Mouse (Mus musculus): ENCODE measurements around the gene Stpg3. TPM values are rescaled to one million over a fixed set of nuclear protein-coding genes. Genes with fewer than 3 reads are reported as not detected.

Stpg3 gene
- polyA plus RNA-seq, 1 experiment = 0.12 TPM

- H3K4me3 ChIP-seq (ENCODE audit: control insufficient read depth, insufficient read depth, low read length) = peak overlapping the region; percentile 54
- no peaks in the 10 kb centered on the region for H3K27me3 ChIP-seq (ENCODE audit: control insufficient read depth, insufficient read depth, low read length)
- H3K27ac ChIP-seq (ENCODE audit: control insufficient read depth, insufficient read depth, low read length) = peak overlapping the region; percentile 84
- H3K4me1 ChIP-seq (replicated peaks; ENCODE audit: control insufficient read depth, insufficient read depth, low read length) = peaks cover 14% of the 10 kb centered on the region
- DNase-seq = peak; percentile 97
- 0 out of 2 replicates have a peak, but pooled peaks cover 3% of the 10 kb centered on the region for H3K36me3 ChIP-seq (ENCODE audit: control insufficient read depth, insufficient read depth, low read length)
- TF ChIP-seq POLR2A (IDR thresholded peaks at IDR 0.05; ENCODE audit: control insufficient read depth, extremely low read depth, insufficient read depth, low read length, poor library complexity) (0 out of 2 replicates have a peak, but pooled peaks have one; percentile 75), CTCF (IDR thresholded peaks at IDR 0.05; ENCODE audit: borderline replicate concordance, control insufficient read depth, extremely low read depth, insufficient read depth, low read length, poor library complexity) (no peak)
- 2% methylated on average over 41 of the region's 41 CpGs for WGBS
Observed at GRCm38 (mm10) chr2:25224766-25225752, 10.6 kb upstream of the Stpg3 start.

- Histone ChIP-seq H3K27ac (ENCODE audit: control insufficient read depth, insufficient read depth, low read length) (peak within 1 kb of the TSS; percentile 84), H3K4me1 (replicated peaks; ENCODE audit: control insufficient read depth, insufficient read depth, low read length) (peaks cover 14% of the 10 kb centered on the region), H3K36me3 (ENCODE audit: control insufficient read depth, insufficient read depth, low read length) (0 out of 2 replicates have a peak, but pooled peaks cover 3% of the 10 kb centered on the region), H3K4me3 (ENCODE audit: control insufficient read depth, insufficient read depth, low read length) (peak within 1 kb of the TSS; percentile 64), H3K27me3 (ENCODE audit: control insufficient read depth, insufficient read depth, low read length) (no peaks in the 10 kb centered on the region)
- DNase-seq = no peak
- TF ChIP-seq CTCF (IDR thresholded peaks at IDR 0.05; ENCODE audit: borderline replicate concordance, control insufficient read depth, extremely low read depth, insufficient read depth, low read length, poor library complexity) (no peak), POLR2A (IDR thresholded peaks at IDR 0.05; ENCODE audit: control insufficient read depth, extremely low read depth, insufficient read depth, low read length, poor library complexity) (peak; percentile 97)
- 1% methylated on average over 17 of the region's 17 CpGs for WGBS
Observed at GRCm38 (mm10) chr2:25224492-25224765, 10.0 kb upstream of the Stpg3 start, which contains the start of gene Tubb4b. Tubb4b (minus strand) TSS chr2:25224702.

- Histone ChIP-seq H3K36me3 (ENCODE audit: control insufficient read depth, insufficient read depth, low read length) (0 out of 2 replicates have a peak, but pooled peaks cover 3% of the 10 kb centered on the region), H3K27ac (ENCODE audit: control insufficient read depth, insufficient read depth, low read length) (peak overlapping the region; percentile 68), H3K4me1 (replicated peaks; ENCODE audit: control insufficient read depth, insufficient read depth, low read length) (peaks cover 11% of the 10 kb centered on the region), H3K4me3 (ENCODE audit: control insufficient read depth, insufficient read depth, low read length) (peak overlapping the region; percentile 64), H3K27me3 (ENCODE audit: control insufficient read depth, insufficient read depth, low read length) (no peaks in the 10 kb centered on the region)
- peak; percentile 82 for DNase-seq
- 1% methylated on average over 53 of the region's 53 CpGs for WGBS
- no peak for TF ChIP-seq CTCF (IDR thresholded peaks at IDR 0.05; ENCODE audit: borderline replicate concordance, control insufficient read depth, extremely low read depth, insufficient read depth, low read length, poor library complexity)
- no peak for TF ChIP-seq POLR2A (IDR thresholded peaks at IDR 0.05; ENCODE audit: control insufficient read depth, extremely low read depth, insufficient read depth, low read length, poor library complexity)
Observed at GRCm38 (mm10) chr2:25223681-25224491, 9.4 kb upstream of the Stpg3 start.

- no peak for DNase-seq
- TF ChIP-seq CTCF (IDR thresholded peaks at IDR 0.05; ENCODE audit: borderline replicate concordance, control insufficient read depth, extremely low read depth, insufficient read depth, low read length, poor library complexity) (no peak), POLR2A (IDR thresholded peaks at IDR 0.05; ENCODE audit: control insufficient read depth, extremely low read depth, insufficient read depth, low read length, poor library complexity) (no peak)
- Histone ChIP-seq H3K27ac (ENCODE audit: control insufficient read depth, insufficient read depth, low read length) (no peak overlapping the region), H3K4me3 (ENCODE audit: control insufficient read depth, insufficient read depth, low read length) (no peak overlapping the region), H3K36me3 (ENCODE audit: control insufficient read depth, insufficient read depth, low read length) (0 out of 2 replicates have a peak, but pooled peaks cover 3% of the 10 kb centered on the region), H3K4me1 (replicated peaks; ENCODE audit: control insufficient read depth, insufficient read depth, low read length) (peaks cover 9% of the 10 kb centered on the region), H3K27me3 (ENCODE audit: control insufficient read depth, insufficient read depth, low read length) (no peaks in the 10 kb centered on the region)
- 92% methylated on average over 5 of the region's 5 CpGs for WGBS
Observed at GRCm38 (mm10) chr2:25221331-25221772, 6.9 kb upstream of the Stpg3 start.

- 0 out of 2 replicates have a peak, but pooled peaks cover 3% of the 10 kb centered on the region for H3K36me3 ChIP-seq (ENCODE audit: control insufficient read depth, insufficient read depth, low read length)
Observed at GRCm38 (mm10) chr2:25218445-25218844, 4.0 kb upstream of the Stpg3 start, which contains the start of gene Fam166a. Fam166a (plus strand) TSS chr2:25218745.

GRCm38 (mm10) chr2:25217666-25218065 lies 3.2 kb upstream of the Stpg3 start:
- Histone ChIP-seq H3K27ac (ENCODE audit: control insufficient read depth, insufficient read depth, low read length) (no peak overlapping the region), H3K27me3 (ENCODE audit: control insufficient read depth, insufficient read depth, low read length) (no peaks in the 10 kb centered on the region), H3K4me3 (ENCODE audit: control insufficient read depth, insufficient read depth, low read length) (no peak overlapping the region), H3K4me1 (replicated peaks; ENCODE audit: control insufficient read depth, insufficient read depth, low read length) (no peaks in the 10 kb centered on the region), H3K36me3 (ENCODE audit: control insufficient read depth, insufficient read depth, low read length) (0 out of 2 replicates have a peak, but pooled peaks cover 3% of the 10 kb centered on the region)
- 82% methylated on average over 2 of the region's 2 CpGs for WGBS
- no peak for TF ChIP-seq POLR2A (IDR thresholded peaks at IDR 0.05; ENCODE audit: control insufficient read depth, extremely low read depth, insufficient read depth, low read length, poor library complexity)
- TF ChIP-seq CTCF (IDR thresholded peaks at IDR 0.05; ENCODE audit: borderline replicate concordance, control insufficient read depth, extremely low read depth, insufficient read depth, low read length, poor library complexity) = no peak
- no peak for DNase-seq

More at GRCm38 (mm10) chr2:25218445-25218844, 4.0 kb upstream of the Stpg3 start, which contains the start of gene Fam166a:
- Histone ChIP-seq H3K4me1 (replicated peaks; ENCODE audit: control insufficient read depth, insufficient read depth, low read length) (peaks cover 4% of the 10 kb centered on the region), H3K27ac (ENCODE audit: control insufficient read depth, insufficient read depth, low read length) (no peak within 1 kb of the TSS), H3K4me3 (ENCODE audit: control insufficient read depth, insufficient read depth, low read length) (no peak within 1 kb of the TSS), H3K27me3 (ENCODE audit: control insufficient read depth, insufficient read depth, low read length) (no peaks in the 10 kb centered on the region)
- TF ChIP-seq CTCF (IDR thresholded peaks at IDR 0.05; ENCODE audit: borderline replicate concordance, control insufficient read depth, extremely low read depth, insufficient read depth, low read length, poor library complexity) (no peak), POLR2A (IDR thresholded peaks at IDR 0.05; ENCODE audit: control insufficient read depth, extremely low read depth, insufficient read depth, low read length, poor library complexity) (no peak)
- no peak for DNase-seq

All from thymus, adult 2 months (tissue).